Mouse (Mus musculus): ENCODE measurements at regions not wholly inside any gene's neighbourhood (a gene's known extent, or its start where the extent isn't known, plus 50 kb on each side); places are given as distances from the start of the nearest gene placed in this dataset.

GRCm38 (mm10) chr16:92906873-92907272 is 80.9 kb upstream of the Runx1 start:
- TF ChIP-seq POLR2A (IDR thresholded peaks at IDR 0.05; ENCODE audit: low read depth, low read length) (no peak), CTCF (IDR thresholded peaks at IDR 0.05; ENCODE audit: borderline replicate concordance, insufficient read depth, low read length) (no peak)

All from embryonic fibroblast, embryonic 13.5 days (primary cell).